Mouse (Mus musculus) stomach, embryonic 15.5 days (tissue): ENCODE measurements around the gene Psmd12. TPM values are rescaled to one million over a fixed set of nuclear protein-coding genes. Genes with fewer than 3 reads are reported as not detected.

Experiments
- ATAC-seq: fragments of 200-750 bp; cut with Nextera tagmentation; 2 replicates; pipeline ENCODE4 v1.8.0; 2017; ENCODE audit warnings: low read depth, moderate number of reproducible peaks, moderate TSS enrichment; ENCODE audit not compliant: insufficient read depth, low FRiP score
- H3K27ac ChIP-seq: fragments of 300-500 bp; sonication (generic); 2 replicates; pipeline ENCODE4 v1.5.1; 2015; ENCODE audit warnings: mild to moderate bottlenecking, inconsistent platforms
- H3K27me3 ChIP-seq: fragments of 300-500 bp; sonication (generic); replicated peaks from 2 replicates; pipeline ENCODE4 v1.6.1; 2015; ENCODE audit warnings: inconsistent platforms
- H3K36me3 ChIP-seq: fragments of 300-500 bp; sonication (generic); 2 replicates; pipeline ENCODE4 v1.6.1; 2015; ENCODE audit warnings: inconsistent platforms
- H3K4me1 ChIP-seq: fragments of 300-500 bp; sonication (generic); 2 replicates; pipeline ENCODE4 v1.6.1; 2015; ENCODE audit warnings: inconsistent platforms
- H3K4me2 ChIP-seq: fragments of 300-500 bp; sonication (generic); 2 replicates; pipeline ENCODE4 v1.6.1; 2015; ENCODE audit warnings: mild to moderate bottlenecking, inconsistent platforms
- H3K4me3 ChIP-seq: fragments of 300-500 bp; sonication (generic); replicated peaks from 2 replicates; pipeline ENCODE4 v1.5.1; 2015; ENCODE audit warnings: inconsistent platforms
- H3K9ac ChIP-seq: fragments of 300-500 bp; sonication (generic); 2 replicates; pipeline ENCODE4 v1.6.1; 2015; ENCODE audit warnings: inconsistent platforms
- H3K9me3 ChIP-seq: fragments of 300-500 bp; sonication (generic); 2 replicates; pipeline ENCODE4 v1.6.1; 2016; ENCODE audit warnings: inconsistent platforms
- WGBS: fragments of 180-500 bp; shearing (Covaris S2); methylation state at CpG from one replicate; pipeline ENCODE4 v1.1.7; 2015; 5-methylcytosine and 5-hydroxymethylcytosine counted together
- polyA plus RNA-seq: library from polyadenylated mRNA; unstranded; fragments of >200 nt; fragmentation: Nextera tagmentation; extraction: Ambion mirVana; gene quantifications from 2 replicates; pipeline ENCODE4 v1.2.1, GENCODE M21; 2015

Psmd12 gene
- polyA plus RNA-seq, 1 experiment from 2014 or later: 160 TPM

DNA sequence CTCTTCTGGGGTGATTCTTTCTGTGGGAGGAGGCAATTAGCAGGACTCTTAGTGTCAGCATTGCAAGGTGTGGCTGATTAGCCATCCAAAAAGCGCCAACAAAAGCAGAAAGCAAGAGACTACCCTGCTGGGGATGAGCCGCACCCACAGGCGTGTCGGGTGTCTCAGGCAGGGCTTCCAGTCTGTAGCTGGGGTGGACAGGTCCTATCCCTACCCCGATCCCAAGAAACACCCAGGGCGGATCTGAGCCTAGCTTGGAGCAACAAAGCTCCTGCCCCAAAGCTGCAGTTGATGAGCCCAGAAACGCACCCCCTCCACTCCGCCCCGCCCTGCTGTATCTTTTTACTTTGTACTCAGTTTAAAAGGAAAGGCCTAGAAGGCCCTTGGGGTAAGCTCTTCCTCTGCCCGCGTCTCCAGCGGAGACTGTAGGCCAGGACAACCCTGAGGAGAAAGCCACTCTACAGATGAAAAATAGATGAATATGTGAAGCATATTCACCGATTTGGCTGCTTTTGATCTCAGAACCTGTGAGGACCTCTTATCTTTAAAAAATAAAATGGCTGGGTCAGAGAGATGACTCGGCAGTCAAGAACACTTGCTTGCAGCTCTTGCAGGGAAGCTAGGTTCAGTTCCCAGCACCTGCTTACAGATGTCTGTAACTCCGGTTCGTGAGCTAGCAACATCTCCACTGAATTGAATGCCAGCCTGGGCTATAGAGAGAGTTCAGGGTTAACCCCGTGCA, 29.9 kb upstream of the Psmd12 start:
- 74% methylated on average over 17 of the region's 17 CpGs for WGBS
- H3K4me3 ChIP-seq: no peak overlapping the region
- ATAC-seq: peak; percentile 54; the same call in 1 of the 2 replicates
- 0 out of 2 replicates have a peak, but pooled peaks cover 9% of the 10 kb centered on the region for H3K4me1 ChIP-seq
- no peaks in the 10 kb centered on the region for H3K9me3 ChIP-seq
- H3K27me3 ChIP-seq: no peaks in the 10 kb centered on the region
- no peak overlapping the region for H3K4me2 ChIP-seq
- no peaks in the 10 kb centered on the region for H3K36me3 ChIP-seq
- H3K27ac ChIP-seq: 0 out of 2 replicates have a peak overlapping the region, but pooled peaks have one; percentile 16
- no peak overlapping the region for H3K9ac ChIP-seq

DNA sequence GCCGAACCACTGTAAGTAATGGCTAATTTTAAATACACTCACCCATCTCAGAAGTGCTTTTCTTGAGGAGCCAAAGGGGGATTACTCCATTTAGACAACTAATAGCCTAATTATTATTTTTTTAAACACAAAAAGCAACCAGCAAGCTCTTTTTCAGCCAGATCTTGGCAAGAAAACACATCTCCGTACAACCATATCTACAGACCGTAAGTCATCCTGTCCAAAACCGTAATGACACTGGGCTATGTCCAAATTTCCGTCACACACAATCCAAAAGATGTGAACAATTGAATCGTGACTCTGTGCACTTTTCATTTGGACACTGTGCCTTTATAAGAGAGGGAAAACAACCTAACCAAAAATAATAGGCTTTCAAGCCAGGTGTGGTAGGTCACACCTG, 29.2 kb upstream of the Psmd12 start:
- H3K27me3 ChIP-seq: no peaks in the 10 kb centered on the region
- ATAC-seq: no peak
- WGBS: 49% methylated on average over 6 of the region's 6 CpGs
- H3K9ac ChIP-seq: no peak overlapping the region
- no peaks in the 10 kb centered on the region for H3K9me3 ChIP-seq
- H3K36me3 ChIP-seq: no peaks in the 10 kb centered on the region
- no peak overlapping the region for H3K4me3 ChIP-seq
- no peak overlapping the region for H3K27ac ChIP-seq
- 0 out of 2 replicates have a peak, but pooled peaks cover 15% of the 10 kb centered on the region for H3K4me1 ChIP-seq
- H3K4me2 ChIP-seq: no peak overlapping the region

DNA sequence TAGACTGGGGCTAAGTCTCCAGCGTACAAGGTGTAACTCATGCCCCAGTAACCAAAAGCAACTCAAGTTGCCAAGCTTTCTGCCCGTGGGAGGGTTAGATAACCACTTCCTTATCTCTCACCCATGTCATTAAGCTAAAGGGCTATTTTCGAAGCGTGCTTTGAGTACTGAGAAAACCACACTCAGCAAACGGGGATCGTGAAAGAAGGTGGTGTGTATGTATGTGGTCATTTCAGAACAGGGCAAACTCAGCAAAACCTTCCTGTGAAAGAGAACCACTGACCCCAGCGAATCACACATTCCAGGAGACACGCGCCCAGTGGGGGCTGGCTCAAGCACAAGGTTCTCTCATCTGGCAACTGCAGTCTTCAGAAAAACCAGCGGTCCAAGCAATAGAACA, 28.2 kb upstream of the Psmd12 start:
- 59% methylated on average over 10 of the region's 10 CpGs for WGBS
- H3K27ac ChIP-seq: no peak overlapping the region
- H3K27me3 ChIP-seq: no peaks in the 10 kb centered on the region
- no peak overlapping the region for H3K4me2 ChIP-seq
- H3K4me1 ChIP-seq: 0 out of 2 replicates have a peak, but pooled peaks cover 18% of the 10 kb centered on the region
- H3K36me3 ChIP-seq: no peaks in the 10 kb centered on the region
- no peak overlapping the region for H3K9ac ChIP-seq
- peak; percentile 65; the same call in 1 of the 2 replicates for ATAC-seq
- H3K4me3 ChIP-seq: no peak overlapping the region
- H3K9me3 ChIP-seq: no peaks in the 10 kb centered on the region

DNA sequence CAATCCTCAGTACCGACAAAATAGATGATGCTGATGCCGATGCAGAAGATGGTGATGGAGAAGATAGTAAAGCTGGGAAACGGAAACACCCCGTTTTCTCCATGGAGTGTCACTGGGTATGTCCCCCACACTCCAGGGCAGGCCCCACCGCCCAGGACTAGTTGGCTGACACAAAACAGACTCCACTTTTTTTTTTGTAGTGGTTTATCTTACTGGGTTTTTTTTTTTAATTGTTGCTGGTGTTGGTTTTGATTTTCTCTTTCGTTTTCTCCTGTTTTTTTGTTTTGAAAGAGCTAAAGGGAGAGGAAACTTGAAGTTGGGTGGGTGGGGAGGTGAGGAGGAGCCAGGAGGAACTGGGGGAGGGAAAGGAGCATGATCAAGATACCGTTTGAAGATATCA, 27.2 kb upstream of the Psmd12 start:
- Histone ChIP-seq H3K4me2 (no peak overlapping the region), H3K9ac (no peak overlapping the region), H3K4me1 (0 out of 2 replicates have a peak, but pooled peaks cover 16% of the 10 kb centered on the region), H3K27me3 (no peaks in the 10 kb centered on the region), H3K9me3 (no peaks in the 10 kb centered on the region), H3K4me3 (no peak overlapping the region), H3K27ac (no peak overlapping the region), H3K36me3 (no peaks in the 10 kb centered on the region)
- WGBS: 85% methylated on average over 7 of the region's 7 CpGs
- ATAC-seq: no peak

DNA sequence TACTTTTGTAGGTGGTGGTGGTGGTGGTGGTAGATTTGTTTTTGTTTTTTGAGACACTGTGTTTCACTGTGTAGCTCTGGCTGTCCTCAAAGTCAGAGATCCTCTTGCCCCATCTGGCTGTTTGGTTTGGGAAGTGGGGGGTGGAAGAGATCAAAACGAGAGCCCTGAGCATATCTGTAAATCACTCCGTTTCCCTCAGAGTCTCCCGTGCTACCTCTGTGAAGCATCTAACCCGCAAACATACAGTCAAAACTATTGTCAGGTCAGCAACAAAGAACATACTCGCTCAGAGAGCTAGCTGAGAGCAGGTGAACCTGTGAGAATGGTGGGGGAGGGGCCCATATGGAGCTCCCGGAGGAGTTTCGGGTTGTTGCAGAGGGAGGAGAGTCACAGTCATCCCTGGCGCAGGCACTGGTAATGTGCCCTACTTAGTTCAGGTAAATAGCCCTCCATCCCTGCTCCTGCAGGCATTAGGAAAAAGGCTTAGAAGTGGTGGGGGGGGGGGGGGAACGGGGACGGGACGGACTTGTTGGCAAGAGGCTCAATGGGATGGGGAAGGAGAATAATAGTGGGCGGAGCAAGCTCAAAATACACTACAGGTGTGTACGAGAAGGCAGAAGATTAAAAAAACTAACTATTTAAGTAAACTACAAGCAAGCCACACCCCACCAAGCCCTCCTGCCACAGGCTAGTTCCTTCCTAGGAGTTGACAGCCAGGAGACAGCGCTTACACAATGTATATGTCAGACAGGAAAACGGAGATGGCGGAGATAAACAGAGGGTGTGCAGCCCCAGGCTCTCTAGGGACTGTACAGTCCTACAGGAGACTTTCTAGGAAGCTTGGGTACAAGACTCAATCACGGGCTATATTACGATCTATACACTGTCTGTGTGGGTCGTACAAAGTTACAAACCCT, 24.5 kb upstream of the Psmd12 start:
- 38% methylated on average over 19 of the region's 19 CpGs for WGBS
- ATAC-seq: no peak

DNA sequence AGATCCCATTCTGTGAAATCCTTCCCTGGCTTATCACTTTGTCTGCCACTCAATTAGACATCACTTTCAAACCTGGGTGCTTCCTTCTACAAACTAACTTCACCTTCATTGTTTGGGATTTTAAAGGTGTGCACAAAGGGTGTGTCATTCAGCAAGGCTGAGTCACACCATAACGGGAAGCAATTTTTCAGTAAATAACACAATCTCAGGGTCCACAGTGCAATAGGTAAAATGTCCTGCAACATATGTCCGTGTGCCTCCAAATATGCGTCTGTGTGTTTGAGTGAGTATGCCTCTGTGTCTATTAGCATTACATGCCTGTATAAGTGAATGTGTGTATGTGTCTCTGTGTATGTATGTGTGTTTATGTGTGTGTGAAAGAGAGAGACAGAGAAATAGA, 22.0 kb upstream of the Psmd12 start:
- no peak for ATAC-seq
- H3K27me3 ChIP-seq: no peaks in the 10 kb centered on the region
- H3K9ac ChIP-seq: no peak overlapping the region
- no peak overlapping the region for H3K27ac ChIP-seq
- H3K4me3 ChIP-seq: no peak overlapping the region
- H3K4me2 ChIP-seq: no peak overlapping the region
- H3K4me1 ChIP-seq: 0 out of 2 replicates have a peak, but pooled peaks cover 9% of the 10 kb centered on the region
- no peaks in the 10 kb centered on the region for H3K36me3 ChIP-seq
- 79% methylated on average over 3 of the region's 3 CpGs for whole genome bisulfite sequencing
- H3K9me3 ChIP-seq: no peaks in the 10 kb centered on the region

More for the DNA sequence above, 24.5 kb upstream of the Psmd12 start:
- H3K4me2 ChIP-seq: peak overlapping the region; percentile 34
- H3K9ac ChIP-seq: no peak overlapping the region
- H3K27ac ChIP-seq: no peak overlapping the region
- H3K27me3 ChIP-seq: no peaks in the 10 kb centered on the region
- peak overlapping the region; percentile 10; the same call in 1 of the 2 replicates for H3K4me3 ChIP-seq
- H3K9me3 ChIP-seq: no peaks in the 10 kb centered on the region
- H3K4me1 ChIP-seq: 0 out of 2 replicates have a peak, but pooled peaks cover 9% of the 10 kb centered on the region
- no peaks in the 10 kb centered on the region for H3K36me3 ChIP-seq

DNA sequence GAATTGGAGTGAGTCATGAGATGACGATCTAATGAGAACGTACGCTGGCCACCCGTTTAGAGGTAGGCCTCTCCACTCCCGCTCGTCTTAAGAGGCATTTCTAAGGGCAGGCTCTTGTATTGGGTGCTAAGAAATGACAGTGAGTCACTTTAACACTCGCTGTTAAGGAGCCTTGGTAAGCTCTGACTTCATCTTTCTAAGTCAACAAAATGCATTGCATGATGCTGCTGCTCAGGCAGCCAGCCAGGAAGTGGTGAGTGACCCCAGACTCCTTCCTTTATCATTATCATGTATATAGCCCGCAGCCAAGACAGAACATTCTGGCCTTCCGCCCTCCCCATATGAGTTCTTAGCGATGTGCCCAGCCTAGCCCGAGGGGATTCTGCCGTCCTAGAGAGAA, 21.0 kb upstream of the Psmd12 start:
- 0 out of 2 replicates have a peak, but pooled peaks cover 9% of the 10 kb centered on the region for H3K4me1 ChIP-seq
- H3K9me3 ChIP-seq: no peaks in the 10 kb centered on the region
- no peak overlapping the region for H3K27ac ChIP-seq
- no peak overlapping the region for H3K9ac ChIP-seq
- H3K4me2 ChIP-seq: no peak overlapping the region
- ATAC-seq: no peak; the same call in 1 of the 2 replicates
- H3K4me3 ChIP-seq: no peak overlapping the region
- H3K27me3 ChIP-seq: no peaks in the 10 kb centered on the region
- WGBS: 66% methylated on average over 12 of the region's 12 CpGs
- H3K36me3 ChIP-seq: no peaks in the 10 kb centered on the region

DNA sequence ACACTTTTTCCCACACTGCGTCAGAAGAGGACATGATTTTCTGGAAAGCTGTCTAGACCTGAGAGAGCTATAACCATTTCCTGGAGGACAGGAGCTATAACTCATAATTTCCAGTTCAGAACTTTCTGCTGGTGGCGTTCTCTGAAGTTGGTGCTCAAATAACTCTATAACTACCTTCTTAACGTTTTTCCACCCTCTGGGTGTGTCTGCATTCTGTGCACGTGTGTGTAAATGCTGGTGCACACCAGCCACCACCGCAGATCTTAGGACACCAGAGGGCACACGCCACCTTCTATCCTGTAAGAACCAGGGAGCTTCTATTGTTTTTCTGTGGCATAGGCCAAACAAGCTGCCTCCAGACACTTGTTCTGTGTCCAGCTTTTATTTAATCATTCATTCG, 20.3 kb upstream of the Psmd12 start:
- H3K9me3 ChIP-seq: no peaks in the 10 kb centered on the region
- no peak overlapping the region for H3K4me3 ChIP-seq
- H3K27me3 ChIP-seq: no peaks in the 10 kb centered on the region
- ATAC-seq: no peak
- H3K4me1 ChIP-seq: 0 out of 2 replicates have a peak, but pooled peaks cover 9% of the 10 kb centered on the region
- no peaks in the 10 kb centered on the region for H3K36me3 ChIP-seq
- no peak overlapping the region for H3K4me2 ChIP-seq
- 79% methylated on average over 7 of the region's 7 CpGs for WGBS
- H3K9ac ChIP-seq: no peak overlapping the region
- no peak overlapping the region for H3K27ac ChIP-seq

DNA sequence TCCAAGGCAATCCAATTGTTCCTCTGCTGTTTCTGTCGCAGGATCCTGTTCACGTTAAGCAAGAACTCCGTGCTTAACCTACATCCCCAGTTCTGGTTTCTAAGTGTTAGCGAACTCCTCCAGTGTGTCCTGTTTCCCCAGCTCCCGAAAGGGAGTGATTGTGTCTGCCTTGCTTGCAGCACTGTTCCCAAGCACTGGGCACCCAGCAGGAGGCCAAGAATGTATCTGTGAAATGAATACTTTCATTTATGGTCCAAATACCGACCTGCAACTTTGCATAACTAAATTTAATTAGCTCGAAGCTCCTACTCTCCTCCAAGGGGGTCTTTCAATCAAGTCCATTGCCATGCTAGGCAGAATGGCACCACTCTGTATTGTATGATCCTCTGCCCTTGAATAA, 19.5 kb upstream of the Psmd12 start:
- no peak for ATAC-seq
- H3K4me2 ChIP-seq: no peak overlapping the region
- H3K27ac ChIP-seq: no peak overlapping the region
- H3K27me3 ChIP-seq: no peaks in the 10 kb centered on the region
- no peak overlapping the region for H3K9ac ChIP-seq
- no peaks in the 10 kb centered on the region for H3K36me3 ChIP-seq
- H3K4me3 ChIP-seq: no peak overlapping the region
- 0 out of 2 replicates have a peak, but pooled peaks cover 6% of the 10 kb centered on the region for H3K4me1 ChIP-seq
- H3K9me3 ChIP-seq: no peaks in the 10 kb centered on the region
- 87% methylated on average over 7 of the region's 7 CpGs for WGBS

DNA sequence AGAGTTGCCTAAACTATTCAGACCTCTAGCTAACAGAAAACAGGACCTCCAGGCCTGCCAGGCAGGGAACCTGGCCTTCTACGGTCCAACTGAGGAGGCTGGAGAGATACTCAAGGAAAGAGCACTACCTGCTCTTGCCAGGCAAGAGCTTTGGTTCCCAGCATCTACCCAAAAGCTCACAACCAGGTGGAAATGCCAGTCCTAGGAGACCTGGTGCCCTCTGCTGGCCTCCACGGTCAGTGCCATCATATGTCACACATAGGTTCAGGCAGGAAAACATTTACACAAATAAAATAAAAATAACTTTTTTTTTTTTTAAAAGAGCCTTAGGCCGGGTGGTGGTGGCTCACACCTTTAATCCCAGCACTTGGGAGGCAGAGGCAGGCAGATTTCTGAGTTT, 16.8 kb upstream of the Psmd12 start:
- Histone ChIP-seq H3K4me2 (no peak overlapping the region), H3K27me3 (no peaks in the 10 kb centered on the region), H3K4me1 (0 out of 2 replicates have a peak, but pooled peaks cover 6% of the 10 kb centered on the region), H3K27ac (no peak overlapping the region), H3K9ac (no peak overlapping the region), H3K36me3 (no peaks in the 10 kb centered on the region), H3K9me3 (no peaks in the 10 kb centered on the region), H3K4me3 (no peak overlapping the region)
- no peak for ATAC-seq
- WGBS: 96% methylated on average over 3 of the region's 3 CpGs

DNA sequence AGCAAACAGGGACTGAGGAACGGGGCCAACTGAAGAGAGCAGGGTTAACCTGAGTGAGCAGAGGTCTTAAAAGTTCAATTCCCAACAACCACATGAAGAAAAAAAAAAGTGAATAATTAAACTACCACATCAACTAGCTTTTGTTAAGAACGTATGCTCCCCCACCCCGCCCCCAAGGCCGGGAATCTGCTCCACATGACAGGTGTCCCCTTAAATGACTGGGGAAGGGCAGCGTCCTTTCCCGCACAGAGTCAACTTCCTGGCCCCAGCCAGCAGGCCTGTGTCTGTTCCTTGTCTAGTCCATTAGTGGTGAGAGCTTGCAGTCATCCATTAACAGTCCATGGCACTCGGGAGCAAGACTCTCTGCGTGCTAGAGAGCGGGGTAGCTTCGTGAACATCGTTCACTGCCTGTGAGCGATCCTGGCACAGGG, 16.0 kb upstream of the Psmd12 start:
- Histone ChIP-seq H3K27ac (no peak overlapping the region), H3K27me3 (no peaks in the 10 kb centered on the region), H3K4me3 (no peak overlapping the region), H3K9me3 (no peaks in the 10 kb centered on the region), H3K9ac (no peak overlapping the region), H3K4me1 (peaks cover 9% of the 10 kb centered on the region), H3K4me2 (no peak overlapping the region), H3K36me3 (no peaks in the 10 kb centered on the region)
- WGBS: 62% methylated on average over 12 of the region's 12 CpGs
- ATAC-seq: no peak

DNA sequence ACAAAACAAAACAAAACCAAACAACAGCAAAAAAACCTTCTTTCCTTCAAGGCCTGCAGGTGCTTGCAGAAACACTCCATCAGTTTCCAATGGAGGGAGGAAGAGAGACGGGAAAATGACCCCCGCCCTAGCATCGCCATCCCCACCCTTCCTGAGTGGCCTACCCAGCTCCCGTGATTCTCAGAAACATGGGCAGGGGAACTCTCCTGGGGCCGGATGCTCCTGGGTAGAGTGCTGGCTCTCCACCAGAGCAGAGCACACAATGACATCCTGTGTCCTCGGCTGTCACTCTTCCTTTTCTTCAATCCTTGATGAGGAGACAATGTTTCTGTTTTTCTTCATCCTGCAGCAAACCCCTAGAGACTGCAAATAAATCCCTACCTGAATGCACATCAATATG, 15.1 kb upstream of the Psmd12 start:
- H3K9ac ChIP-seq: no peak overlapping the region
- H3K4me2 ChIP-seq: no peak overlapping the region
- no peak for ATAC-seq
- no peaks in the 10 kb centered on the region for H3K9me3 ChIP-seq
- H3K27me3 ChIP-seq: no peaks in the 10 kb centered on the region
- H3K36me3 ChIP-seq: no peaks in the 10 kb centered on the region
- H3K4me1 ChIP-seq: peaks cover 12% of the 10 kb centered on the region
- 69% methylated on average over 6 of the region's 6 CpGs for whole genome bisulfite sequencing
- no peak overlapping the region for H3K27ac ChIP-seq
- H3K4me3 ChIP-seq: no peak overlapping the region
